Mouse (Mus musculus) stomach, postnatal 0 days (tissue): ENCODE data around the gene Dsn1.

Experiments
- CTCF ChIP-seq: IDR thresholded peaks from 2 replicates; pipeline ENCODE4 v1.5.1; 2016; ENCODE audit warnings: antibody characterized with exemption, low read depth, mild to moderate bottlenecking, moderate library complexity
- EP300 ChIP-seq: optimal IDR thresholded peaks from 2 replicates; pipeline ENCODE3; 2016; ENCODE audit warnings: antibody characterized with exemption

- TF ChIP-seq EP300, result no peak
- TF ChIP-seq CTCF, result no peak
Measured at GRCm38 (mm10) chr2:157049831-157050243, 42.9 kb upstream of the Dsn1 start.
